Mouse (Mus musculus) myocyte (in vitro differentiated cells): Measurements from ENCODE around the gene Spag9. TPM values are rescaled to one million over a fixed set of nuclear protein-coding genes. Genes with fewer than 3 reads are reported as not detected.

Source experiments
- H3K27me3 ChIP-seq: one replicate; pipeline ENCODE4 v1.6.1; 2011; ENCODE audit not compliant: control insufficient read depth, insufficient read depth, insufficient read length
- H3K36me3 ChIP-seq: one replicate; pipeline ENCODE4 v1.6.1; 2011; ENCODE audit not compliant: control insufficient read depth, insufficient read depth
- H3K4me2 ChIP-seq: one replicate; pipeline ENCODE4 v1.6.1; 2011; ENCODE audit warnings: low read depth, control low read depth
- H3K4me3 ChIP-seq: one replicate; pipeline ENCODE4 v1.5.1; 2011; ENCODE audit warnings: mild to moderate bottlenecking, control low read depth, moderate library complexity
- H3K79me2 ChIP-seq: one replicate; pipeline ENCODE4 v1.6.1; 2011; ENCODE audit not compliant: control insufficient read depth, insufficient read depth
- H3ac ChIP-seq: one replicate; pipeline ENCODE4 v1.6.1; 2011; ENCODE audit not compliant: control insufficient read depth, insufficient read length
- CEBPB ChIP-seq: IDR thresholded peaks from 2 replicates; pipeline ENCODE4 v1.6.1; 2011; ENCODE audit warnings: mild to moderate bottlenecking, moderate library complexity; ENCODE audit not compliant: poor library complexity, insufficient read depth, severe bottlenecking
- E2F4 ChIP-seq: IDR thresholded peaks from one replicate; pipeline ENCODE4 v1.6.1; 2011; ENCODE audit warnings: mild to moderate bottlenecking, control low read depth, moderate library complexity; ENCODE audit not compliant: insufficient read depth
- MAX ChIP-seq: IDR thresholded peaks from one replicate; pipeline ENCODE4 v1.6.1; 2011; ENCODE audit warnings: low read depth, mild to moderate bottlenecking, control low read depth
- MYOD1 ChIP-seq, 3 experiments: IDR thresholded peaks; one replicate each; pipeline ENCODE4 v1.6.1; 2011; ENCODE audit warnings: control low read depth in 2 of 3, low read depth in 2 of 3, mild to moderate bottlenecking in 2 of 3, moderate library complexity in 1 of 3; ENCODE audit not compliant: insufficient read length in 2 of 3, control insufficient read depth in 1 of 3
- MYOG ChIP-seq, 3 experiments: IDR thresholded peaks; one replicate each; pipeline ENCODE4 v1.6.1; 2011; ENCODE audit warnings: control low read depth in 2 of 3, low read depth in 2 of 3, mild to moderate bottlenecking in 2 of 3; ENCODE audit not compliant: insufficient read length in 2 of 3, control insufficient read depth in 1 of 3, insufficient read depth in 1 of 3
- POLR2A ChIP-seq: IDR thresholded peaks from one replicate; pipeline ENCODE4 v1.6.1; 2011; ENCODE audit warnings: low read depth, mild to moderate bottlenecking, control low read depth, moderate library complexity; ENCODE audit not compliant: insufficient read length
- POLR2AphosphoS2 ChIP-seq: IDR thresholded peaks from one replicate; pipeline ENCODE4 v1.6.1; 2011; ENCODE audit warnings: low read depth, control low read depth; ENCODE audit not compliant: insufficient read length
- REST ChIP-seq: IDR thresholded peaks from one replicate; pipeline ENCODE4 v1.6.1; 2011; ENCODE audit warnings: mild to moderate bottlenecking, control low read depth, moderate library complexity; ENCODE audit not compliant: insufficient read depth, insufficient read length
- SRF ChIP-seq: IDR thresholded peaks from one replicate; pipeline ENCODE4 v1.6.1; 2011; ENCODE audit warnings: low read depth; ENCODE audit not compliant: control insufficient read depth, insufficient read length
- TCF12 ChIP-seq: IDR thresholded peaks from one replicate; pipeline ENCODE4 v1.6.1; 2011; ENCODE audit warnings: mild to moderate bottlenecking, control low read depth; ENCODE audit not compliant: poor library complexity, insufficient read depth, severe bottlenecking
- TCF3 ChIP-seq: IDR thresholded peaks from one replicate; pipeline ENCODE4 v1.6.1; 2011; ENCODE audit warnings: low read depth, control low read depth; ENCODE audit not compliant: insufficient read length
- USF1 ChIP-seq: IDR thresholded peaks from one replicate; pipeline ENCODE4 v1.6.1; 2011; ENCODE audit warnings: low read depth, mild to moderate bottlenecking, control low read depth, moderate library complexity
- polyA plus RNA-seq: library from polyadenylated mRNA; unstranded; fragments of >200 nt; fragmentation: generic; extraction: Trizol; gene quantifications from one replicate; pipeline ENCODE4 v1.2.1, GENCODE M21; 2012; ENCODE audit warnings: missing spikeins

Gene Spag9
- polyA plus RNA-seq, 1 experiment, result 16.9 TPM

GRCm38 (mm10) chr11:94161867-94162581 lies 166.1 kb downstream of the Spag9 start:
- H3K36me3 ChIP-seq, result no peaks in the 10 kb centered on the region
- no peak overlapping the region for H3ac ChIP-seq
- no peaks in the 10 kb centered on the region for H3K79me2 ChIP-seq
- no peak overlapping the region for H3K4me2 ChIP-seq
- no peak overlapping the region for H3K4me3 ChIP-seq
- TF ChIP-seq POLR2AphosphoS2, result no peak
- no peak for TF ChIP-seq MYOG (IDR thresholded peaks at IDR 0.05; ENCODE audit: control insufficient read depth in 1 of 3, insufficient read depth in 1 of 3, insufficient read length in 2 of 3, low read depth in 2 of 3)
- no peak for TF ChIP-seq MYOD1 (IDR thresholded peaks at IDR 0.05; ENCODE audit: control insufficient read depth in 1 of 3, insufficient read length in 2 of 3, low read depth in 2 of 3)
- no peaks in the 10 kb centered on the region for H3K27me3 ChIP-seq

GRCm38 (mm10) chr11:94163005-94163767 lies 167.3 kb downstream of the Spag9 start:
- Histone ChIP-seq H3K4me3 (no peak overlapping the region), H3K27me3 (no peaks in the 10 kb centered on the region), H3K79me2 (no peaks in the 10 kb centered on the region), H3K36me3 (no peaks in the 10 kb centered on the region), H3ac (no peak overlapping the region), H3K4me2 (no peak overlapping the region)
- TF ChIP-seq MYOG (IDR thresholded peaks at IDR 0.05; ENCODE audit: control insufficient read depth in 1 of 3, insufficient read depth in 1 of 3, insufficient read length in 2 of 3, low read depth in 2 of 3) (peak in 1 of 3 experiments; percentile 61), SRF (no peak)

GRCm38 (mm10) chr11:94165745-94166144 lies 169.9 kb downstream of the Spag9 start:
- no peak overlapping the region for H3K4me3 ChIP-seq
- H3K27me3 ChIP-seq, result no peaks in the 10 kb centered on the region
- no peaks in the 10 kb centered on the region for H3K36me3 ChIP-seq
- no peak for TF ChIP-seq TCF12
- no peak for TF ChIP-seq REST
- no peak for TF ChIP-seq USF1
- TF ChIP-seq POLR2A, result no peak
- TF ChIP-seq SRF, result no peak
- TF ChIP-seq TCF3, result no peak
- no peak for TF ChIP-seq MYOG (IDR thresholded peaks at IDR 0.05; ENCODE audit: control insufficient read depth in 1 of 3, insufficient read depth in 1 of 3, insufficient read length in 2 of 3, low read depth in 2 of 3)
- no peak for TF ChIP-seq E2F4
- TF ChIP-seq POLR2AphosphoS2, result no peak
- TF ChIP-seq MYOD1 (IDR thresholded peaks at IDR 0.05; ENCODE audit: control insufficient read depth in 1 of 3, insufficient read length in 2 of 3, low read depth in 2 of 3), result no peak
- no peak for TF ChIP-seq MAX
- no peak for TF ChIP-seq CEBPB
- no peak overlapping the region for H3ac ChIP-seq
- H3K4me2 ChIP-seq, result no peak overlapping the region
- no peaks in the 10 kb centered on the region for H3K79me2 ChIP-seq

GRCm38 (mm10) chr11:94168238-94168637 lies 172.3 kb downstream of the Spag9 start:
- Histone ChIP-seq H3K36me3 (no peaks in the 10 kb centered on the region), H3ac (no peak overlapping the region), H3K79me2 (no peaks in the 10 kb centered on the region), H3K4me2 (no peak overlapping the region), H3K27me3 (no peaks in the 10 kb centered on the region), H3K4me3 (no peak overlapping the region)
- TF ChIP-seq REST (no peak), MYOD1 (IDR thresholded peaks at IDR 0.05; ENCODE audit: control insufficient read depth in 1 of 3, insufficient read length in 2 of 3, low read depth in 2 of 3) (no peak), E2F4 (no peak), USF1 (no peak), SRF (no peak), MAX (no peak), POLR2A (no peak), CEBPB (no peak), TCF12 (no peak), TCF3 (no peak), MYOG (IDR thresholded peaks at IDR 0.05; ENCODE audit: control insufficient read depth in 1 of 3, insufficient read depth in 1 of 3, insufficient read length in 2 of 3, low read depth in 2 of 3) (no peak), POLR2AphosphoS2 (no peak)

GRCm38 (mm10) chr11:94169596-94169995 lies 173.7 kb downstream of the Spag9 start:
- H3K4me2 ChIP-seq, result no peak overlapping the region
- no peaks in the 10 kb centered on the region for H3K79me2 ChIP-seq
- TF ChIP-seq TCF3 (no peak), MYOG (IDR thresholded peaks at IDR 0.05; ENCODE audit: control insufficient read depth in 1 of 3, insufficient read depth in 1 of 3, insufficient read length in 2 of 3, low read depth in 2 of 3) (no peak), TCF12 (no peak), MYOD1 (IDR thresholded peaks at IDR 0.05; ENCODE audit: control insufficient read depth in 1 of 3, insufficient read length in 2 of 3, low read depth in 2 of 3) (no peak), E2F4 (no peak), MAX (no peak), USF1 (no peak), REST (no peak), SRF (no peak)
- no peaks in the 10 kb centered on the region for H3K27me3 ChIP-seq
- H3K4me3 ChIP-seq, result no peak overlapping the region
- no peaks in the 10 kb centered on the region for H3K36me3 ChIP-seq
- no peak overlapping the region for H3ac ChIP-seq
